Mouse (Mus musculus) kidney, adult 2 months (tissue): ENCODE measurements around the gene Hist1h3d. TPM values are rescaled to one million over a fixed set of nuclear protein-coding genes. Genes with fewer than 3 reads are reported as not detected.
"Not testable (repeated sequence)": the region's sequence is repeated elsewhere in the genome, so short reads cannot be mapped to it uniquely, and the experiment has no call there.

Experiments
- DNase-seq: peaks from one replicate; pipeline ENCODE4 v3.0.0; 2021
- H3K27ac ChIP-seq: fragments of 200-500 bp; 2 replicates; pipeline ENCODE4 v1.5.1; 2012; ENCODE audit warnings: low read depth, low read length, control low read depth, inconsistent platforms; ENCODE audit not compliant: insufficient read depth
- H3K27me3 ChIP-seq: fragments of 200-500 bp; replicated peaks from 2 replicates; pipeline ENCODE4 v1.6.1; 2012; ENCODE audit warnings: mild to moderate bottlenecking, moderate library complexity, low read length, inconsistent platforms; ENCODE audit not compliant: control insufficient read depth, insufficient read depth
- H3K36me3 ChIP-seq: fragments of 200-500 bp; 2 replicates; pipeline ENCODE4 v1.6.1; 2012; ENCODE audit warnings: mild to moderate bottlenecking, moderate library complexity, low read length, inconsistent platforms; ENCODE audit not compliant: control insufficient read depth, insufficient read depth
- H3K4me1 ChIP-seq: fragments of 200-500 bp; 2 replicates; pipeline ENCODE4 v1.6.1; 2011; ENCODE audit warnings: low read length; ENCODE audit not compliant: control insufficient read depth, insufficient read depth
- H3K4me3 ChIP-seq: fragments of 200-500 bp; 2 replicates; pipeline ENCODE4 v1.5.1; 2011; ENCODE audit warnings: mild to moderate bottlenecking, low read depth, low read length, control low read depth; ENCODE audit not compliant: insufficient read depth
- CTCF ChIP-seq: fragments of 200-500 bp; conservative IDR thresholded peaks from 2 replicates; pipeline ENCODE4 v1.5.1; 2011; ENCODE audit warnings: low read depth, mild to moderate bottlenecking, control low read depth, low read length, moderate library complexity, mixed read lengths; ENCODE audit not compliant: insufficient read depth, insufficient read length
- POLR2A ChIP-seq: fragments of 200-500 bp; IDR thresholded peaks from one replicate; pipeline ENCODE4 v1.6.1; 2011; ENCODE audit warnings: low read depth, low read length, control low read depth
- WGBS: fragments of 180-500 bp; shearing (Covaris S2); methylation state at CpG from one replicate; pipeline ENCODE4 v1.1.7; 2018; 5-methylcytosine and 5-hydroxymethylcytosine counted together
- polyA plus RNA-seq: library from polyadenylated mRNA; depleted of rRNA; stranded (reverse); fragments of >200 nt; gene quantifications from 2 replicates; pipeline ENCODE4 v1.2.3, GENCODE M21; 2012

Gene Hist1h3d
- polyA plus RNA-seq, 1 experiment = 0.88 TPM

GRCm38 (mm10) chr13:23536076-23536822 is 39.3 kb upstream of the Hist1h3d start:
- no peak overlapping the region for H3K27ac ChIP-seq
- WGBS = 27% methylated on average over 7 of the region's 7 CpGs
- DNase-seq = no peak
- H3K36me3 ChIP-seq = no peaks in the 10 kb centered on the region
- no peaks in the 10 kb centered on the region for H3K27me3 ChIP-seq
- no peak for TF ChIP-seq CTCF
- no peak for TF ChIP-seq POLR2A
- H3K4me3 ChIP-seq = no peak overlapping the region
- H3K4me1 ChIP-seq = peaks cover 11% of the 10 kb centered on the region; the same call in 1 of the 2 replicates

- Histone ChIP-seq H3K36me3 (no peaks in the 10 kb centered on the region), H3K4me1 (peaks cover 11% of the 10 kb centered on the region; the same call in 1 of the 2 replicates), H3K27me3 (no peaks in the 10 kb centered on the region), H3K27ac (no peak overlapping the region), H3K4me3 (no peak overlapping the region)
- 86% methylated on average over 3 of the region's 3 CpGs for whole genome bisulfite sequencing
- TF ChIP-seq CTCF (no peak), POLR2A (no peak)
- no peak for DNase-seq
Measured at GRCm38 (mm10) chr13:23537006-23537710, 38.4 kb upstream of the Hist1h3d start.

GRCm38 (mm10) chr13:23538249-23538648 is 37.3 kb upstream of the Hist1h3d start:
- WGBS = 81% methylated on average over 5 of the region's 5 CpGs
- no peaks in the 10 kb centered on the region for H3K36me3 ChIP-seq
- peaks cover 6% of the 10 kb centered on the region; the same call in 1 of the 2 replicates for H3K4me1 ChIP-seq
- no peak for DNase-seq
- no peak for TF ChIP-seq CTCF
- no peak for TF ChIP-seq POLR2A
- H3K27me3 ChIP-seq = no peaks in the 10 kb centered on the region
- H3K4me3 ChIP-seq = no peak overlapping the region
- H3K27ac ChIP-seq = no peak overlapping the region

- 66% methylated on average over 1 of the region's 1 CpGs for WGBS
- not testable (repeated sequence) for DNase-seq
Measured at GRCm38 (mm10) chr13:23539821-23540220, 35.7 kb upstream of the Hist1h3d start.

GRCm38 (mm10) chr13:23541497-23541896 is 34.1 kb upstream of the Hist1h3d start:
- no peaks in the 10 kb centered on the region for H3K36me3 ChIP-seq

More at GRCm38 (mm10) chr13:23539821-23540220, 35.7 kb upstream of the Hist1h3d start:
- H3K27ac ChIP-seq, H3K4me1 ChIP-seq, H3K4me3 ChIP-seq, H3K27me3 ChIP-seq, H3K36me3 ChIP-seq: not testable (repeated sequence)

GRCm38 (mm10) chr13:23542225-23542980 is 33.2 kb upstream of the Hist1h3d start:
- not testable (repeated sequence) for H3K36me3 ChIP-seq, H3K4me1 ChIP-seq, DNase-seq, H3K27ac ChIP-seq, H3K27me3 ChIP-seq
- WGBS = 27% methylated on average over 3 of the region's 3 CpGs
- peak overlapping the region; percentile 86 for H3K4me3 ChIP-seq

More at GRCm38 (mm10) chr13:23541497-23541896, 34.1 kb upstream of the Hist1h3d start:
- DNase-seq = no peak
- no peaks in the 10 kb centered on the region for H3K4me1 ChIP-seq
- 96% methylated on average over 3 of the region's 3 CpGs for WGBS
- TF ChIP-seq CTCF (no peak), POLR2A (no peak)
- no peak overlapping the region for H3K27ac ChIP-seq
- no peak overlapping the region for H3K4me3 ChIP-seq
- H3K27me3 ChIP-seq = no peaks in the 10 kb centered on the region

- not testable (repeated sequence) for H3K4me1 ChIP-seq, H3K27me3 ChIP-seq, H3K36me3 ChIP-seq
- WGBS = under 1% methylated on average over 42 of the region's 42 CpGs
- peak; percentile 94 for DNase-seq
- Histone ChIP-seq H3K27ac (peak within 1 kb of the TSS; percentile 87), H3K4me3 (peak within 1 kb of the TSS; percentile 86)
Measured at GRCm38 (mm10) chr13:23542999-23543607, 32.5 kb upstream of the Hist1h3d start, which contains the start of gene Hist1h2bh. Gene Hist1h2bh (minus strand): TSS chr13:23543392.
